Mouse (Mus musculus) thymus, postnatal 14 days (tissue): Measurements from ENCODE around the gene Shisa8.

Experiments used
- DNase-seq: peaks from one replicate; pipeline ENCODE4 v3.0.0; 2021

Shisa8 gene

DNA sequence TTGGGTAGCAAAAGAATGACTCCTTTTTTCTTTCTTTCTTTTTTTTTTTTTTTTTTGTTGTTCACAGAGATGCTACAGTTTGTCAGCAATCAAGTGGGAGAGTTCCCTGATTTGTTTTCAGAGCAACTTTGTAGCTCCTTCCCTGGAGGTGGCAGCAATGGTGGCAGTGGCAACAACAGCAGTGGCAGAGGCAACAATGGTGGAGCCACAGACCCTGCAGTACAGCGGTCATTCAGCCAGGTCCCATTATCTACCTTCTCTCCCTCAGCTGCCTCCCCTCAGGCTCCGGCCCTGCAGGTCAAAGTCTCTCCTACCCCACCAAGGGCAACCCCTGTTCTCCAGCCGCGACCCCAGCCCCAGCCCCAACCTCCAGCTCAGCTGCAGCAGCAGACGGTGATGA, 42.9 kb downstream of the Shisa8 start:
- DNase-seq: no peak

DNA sequence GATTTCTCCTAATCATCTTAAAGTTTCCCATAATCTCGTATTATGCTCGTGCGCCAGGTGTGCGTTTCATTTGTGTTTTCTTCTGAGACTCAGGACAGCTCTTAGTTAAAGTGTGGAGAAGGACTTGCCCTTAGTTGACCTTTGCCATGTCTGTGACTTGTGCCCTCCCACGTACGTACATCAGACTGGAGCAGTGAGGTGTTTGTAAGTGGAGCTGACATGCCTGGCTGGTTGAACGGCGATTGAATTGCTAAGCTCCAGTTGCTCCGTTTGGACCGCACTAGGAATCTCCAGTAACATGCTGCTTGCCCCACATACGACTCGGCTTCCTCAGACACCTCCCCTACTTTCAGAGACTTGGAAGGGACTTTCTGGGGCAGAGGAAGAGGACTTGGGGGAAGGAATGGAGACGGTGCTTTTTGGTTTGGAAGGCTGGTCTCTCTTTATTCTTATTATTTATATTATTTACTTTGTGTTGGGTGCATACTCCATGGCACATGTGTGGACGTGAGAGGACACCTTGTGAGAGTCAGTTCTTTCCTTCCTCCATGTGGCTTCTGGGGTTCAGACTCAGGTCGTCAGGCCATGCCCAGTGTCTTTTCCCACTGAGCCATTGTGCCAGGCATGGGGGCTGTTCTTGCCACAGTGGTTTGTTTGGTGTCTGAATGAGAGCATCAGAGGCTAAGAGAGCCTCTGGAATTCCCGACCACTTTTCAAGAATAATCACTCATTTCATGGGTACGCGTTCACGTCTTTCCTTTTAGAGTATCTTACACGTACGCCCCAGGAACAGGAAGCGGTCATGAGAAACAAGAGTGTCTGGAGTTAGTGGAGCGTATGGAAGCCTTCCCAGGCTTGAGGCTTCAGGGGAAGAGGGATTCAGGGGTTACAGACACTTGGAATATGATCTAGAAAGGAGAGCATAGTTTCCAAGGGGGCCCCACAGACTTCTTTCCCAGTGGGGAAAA, 45.1 kb downstream of the Shisa8 start:
- DNase-seq: no peak

DNA sequence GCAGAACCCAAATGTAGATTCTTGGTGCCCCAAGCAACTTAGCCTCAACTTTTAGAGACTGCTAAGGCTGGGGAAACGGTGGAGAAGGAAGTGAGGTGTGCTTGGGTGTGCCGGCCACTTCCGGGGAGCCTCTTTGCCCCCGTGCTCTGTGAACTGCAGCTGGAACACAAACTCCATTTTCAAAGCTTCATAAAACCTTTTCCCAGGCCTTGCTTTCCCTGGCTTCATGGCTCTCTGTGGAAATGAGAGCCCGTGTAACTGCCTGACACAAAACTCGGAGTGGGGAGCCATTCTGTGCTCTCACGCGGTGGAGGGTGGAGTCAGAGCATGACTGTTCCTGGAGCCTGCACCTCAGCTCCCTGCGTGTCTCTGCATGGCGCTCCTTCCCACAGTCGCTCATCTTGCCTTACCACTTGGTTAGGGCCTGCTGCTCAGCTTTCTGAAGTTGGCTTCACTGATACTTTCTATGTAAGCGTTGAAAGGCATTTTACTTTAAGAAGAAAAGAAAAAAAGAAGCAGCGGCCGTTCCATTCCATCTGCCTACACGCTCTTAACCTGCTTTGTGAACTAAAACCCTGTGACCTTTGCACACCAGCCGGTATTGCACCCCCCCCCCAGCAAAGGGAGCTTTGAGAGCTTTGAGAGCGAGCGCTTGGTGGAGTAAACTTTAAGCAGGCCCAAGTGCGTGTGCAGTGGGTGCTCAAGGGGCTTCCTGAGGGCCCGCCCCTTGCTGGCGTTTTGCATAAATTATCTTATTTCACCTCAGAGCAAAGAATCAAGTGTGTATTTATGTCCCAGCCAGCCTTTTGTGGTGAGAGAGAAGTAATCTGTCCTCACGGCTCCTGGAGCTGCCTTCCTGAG, 46.1 kb downstream of the Shisa8 start:
- DNase-seq: peak; percentile 78

DNA sequence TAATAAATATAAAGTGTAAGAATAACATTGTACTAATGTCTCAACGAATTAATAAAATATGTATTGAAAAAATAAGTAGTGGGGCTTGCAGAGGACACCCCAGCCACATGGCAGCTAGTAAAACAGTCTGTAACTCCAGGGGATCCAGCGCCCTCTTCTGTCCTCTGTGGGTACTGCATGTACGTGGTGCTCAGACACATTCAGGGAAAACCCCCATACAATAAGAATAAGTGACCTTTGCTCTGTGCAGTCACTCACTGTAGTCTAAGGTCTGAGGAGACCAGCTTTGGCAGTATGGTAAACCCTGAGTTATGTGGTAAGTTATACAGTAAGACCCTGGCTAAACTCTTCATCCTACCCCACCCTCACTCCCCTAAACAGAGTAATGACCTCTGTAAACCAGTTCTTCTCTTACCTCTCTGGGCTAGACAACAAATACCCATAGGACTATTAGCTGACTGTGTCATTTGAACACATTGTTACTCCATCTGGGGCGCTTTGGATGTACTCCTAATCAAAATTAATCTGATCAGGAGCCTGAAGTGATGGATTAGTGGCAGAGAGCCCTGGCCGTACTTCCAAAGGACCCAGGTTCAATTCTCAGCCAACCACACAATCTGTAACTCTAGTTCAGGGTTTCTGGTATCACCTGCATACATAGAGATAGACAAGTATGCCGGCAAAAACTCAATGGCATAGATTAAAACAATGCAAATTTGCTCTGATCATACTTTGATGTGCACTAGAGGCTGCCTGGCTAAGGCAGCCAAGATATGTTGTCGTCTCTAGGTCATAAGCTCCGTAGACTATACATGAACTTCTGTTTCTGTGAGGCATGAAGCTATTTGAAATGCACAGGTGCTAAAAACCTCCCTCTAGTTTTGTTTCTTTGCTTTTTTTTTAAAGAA, 47.0 kb downstream of the Shisa8 start:
- DNase-seq: peak; percentile 92

DNA sequence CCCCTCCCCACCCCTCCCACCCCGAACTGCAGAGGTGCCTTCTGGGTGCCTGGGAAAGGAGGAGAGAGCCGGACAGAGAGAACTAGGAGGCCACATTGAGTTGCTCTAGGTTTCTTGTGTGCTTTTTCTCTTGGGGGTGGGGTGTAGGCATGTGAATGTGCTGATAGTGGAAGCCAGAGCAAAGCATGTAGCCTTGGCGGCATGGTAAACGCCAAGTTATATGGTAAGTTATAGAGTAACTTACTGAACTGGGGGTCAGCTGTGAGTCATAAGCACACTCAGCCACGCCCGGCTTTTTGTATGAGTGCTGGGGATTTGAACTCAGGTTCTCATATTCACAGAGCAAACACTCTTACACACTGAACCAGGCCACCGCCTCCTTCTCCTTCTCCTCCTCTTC, 48.1 kb downstream of the Shisa8 start:
- DNase-seq: no peak

DNA sequence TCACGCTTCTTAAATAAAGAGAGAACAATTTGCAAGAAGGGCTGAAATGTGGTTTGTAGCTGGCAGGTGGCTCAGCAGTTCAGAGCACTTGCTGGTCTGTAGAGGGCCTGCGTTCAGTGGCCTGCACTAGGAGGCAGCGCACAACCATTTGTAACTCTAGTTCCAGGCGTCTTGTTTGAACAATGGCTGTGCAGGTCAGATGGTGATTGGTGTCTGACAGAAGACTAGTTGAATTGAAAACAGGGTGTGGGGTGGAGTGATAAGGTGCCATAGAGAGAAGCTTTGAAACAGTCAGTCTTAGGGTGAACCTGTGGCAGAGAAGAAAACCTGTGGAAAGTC, 48.6 kb downstream of the Shisa8 start:
- no peak for DNase-seq

DNA sequence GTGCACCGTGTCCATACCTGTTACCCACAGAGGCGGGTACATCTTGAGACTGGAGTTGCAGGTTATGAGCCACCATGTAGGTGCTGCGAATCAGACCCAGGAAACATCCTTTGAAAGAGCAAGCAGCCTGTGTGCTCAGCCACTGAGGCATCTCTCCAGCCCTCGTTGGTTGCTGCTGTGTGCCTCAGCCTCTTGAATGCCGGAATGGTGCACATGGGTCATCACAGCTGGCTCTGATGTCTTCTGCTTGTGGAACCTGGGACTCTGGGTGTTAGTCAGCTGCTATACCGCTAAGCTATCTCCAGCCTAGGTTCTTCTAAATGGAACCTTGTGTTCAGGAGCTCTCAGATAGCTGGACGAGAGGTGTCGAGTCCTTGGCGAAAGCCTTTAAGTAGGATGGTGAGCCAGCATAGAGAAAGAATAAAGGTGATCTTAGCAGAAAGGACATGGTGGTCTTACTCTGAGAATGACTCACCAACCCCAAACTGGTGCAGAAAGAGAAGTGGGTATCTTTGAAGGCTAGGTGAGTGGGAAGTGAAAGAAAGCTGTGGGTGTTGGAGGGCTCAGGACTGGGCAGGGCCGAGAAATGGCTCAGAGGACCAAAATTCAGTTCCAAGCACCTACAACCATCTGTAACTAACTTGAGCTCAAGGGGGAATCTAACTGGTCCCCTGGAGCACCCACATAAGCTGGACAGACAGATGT, 49.1 kb downstream of the Shisa8 start:
- DNase-seq: no peak

DNA sequence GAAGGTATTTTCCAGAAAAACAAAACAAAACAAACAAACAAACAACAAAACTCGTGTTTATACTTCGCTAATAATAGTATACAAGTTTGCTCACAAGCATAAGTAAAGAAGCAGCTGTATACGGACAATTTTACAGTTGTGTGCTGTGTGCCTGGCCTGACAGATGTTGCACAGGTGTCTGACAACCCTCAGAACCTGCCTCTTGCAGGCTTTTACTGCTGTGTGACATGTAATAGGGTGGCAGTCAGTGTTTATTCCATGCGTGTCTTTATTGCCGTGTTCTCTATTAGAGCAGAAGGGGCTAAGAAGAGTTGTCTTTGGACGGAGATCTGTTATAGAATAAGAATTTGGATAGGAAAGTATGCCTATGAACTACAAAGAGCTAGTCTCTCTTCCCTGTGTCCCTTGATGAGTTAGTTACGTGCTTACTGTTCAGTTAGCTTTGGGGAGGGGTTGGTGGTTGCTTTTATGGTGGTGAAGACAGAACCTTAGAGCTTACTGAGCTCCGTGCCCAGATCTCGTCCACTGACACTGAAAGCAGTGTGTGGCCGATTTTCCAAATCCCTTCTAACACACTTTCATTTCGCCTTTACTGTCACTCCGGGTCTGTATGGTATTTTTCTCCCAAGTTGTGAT, 50.5 kb downstream of the Shisa8 start:
- peak; percentile 53 for DNase-seq

DNA sequence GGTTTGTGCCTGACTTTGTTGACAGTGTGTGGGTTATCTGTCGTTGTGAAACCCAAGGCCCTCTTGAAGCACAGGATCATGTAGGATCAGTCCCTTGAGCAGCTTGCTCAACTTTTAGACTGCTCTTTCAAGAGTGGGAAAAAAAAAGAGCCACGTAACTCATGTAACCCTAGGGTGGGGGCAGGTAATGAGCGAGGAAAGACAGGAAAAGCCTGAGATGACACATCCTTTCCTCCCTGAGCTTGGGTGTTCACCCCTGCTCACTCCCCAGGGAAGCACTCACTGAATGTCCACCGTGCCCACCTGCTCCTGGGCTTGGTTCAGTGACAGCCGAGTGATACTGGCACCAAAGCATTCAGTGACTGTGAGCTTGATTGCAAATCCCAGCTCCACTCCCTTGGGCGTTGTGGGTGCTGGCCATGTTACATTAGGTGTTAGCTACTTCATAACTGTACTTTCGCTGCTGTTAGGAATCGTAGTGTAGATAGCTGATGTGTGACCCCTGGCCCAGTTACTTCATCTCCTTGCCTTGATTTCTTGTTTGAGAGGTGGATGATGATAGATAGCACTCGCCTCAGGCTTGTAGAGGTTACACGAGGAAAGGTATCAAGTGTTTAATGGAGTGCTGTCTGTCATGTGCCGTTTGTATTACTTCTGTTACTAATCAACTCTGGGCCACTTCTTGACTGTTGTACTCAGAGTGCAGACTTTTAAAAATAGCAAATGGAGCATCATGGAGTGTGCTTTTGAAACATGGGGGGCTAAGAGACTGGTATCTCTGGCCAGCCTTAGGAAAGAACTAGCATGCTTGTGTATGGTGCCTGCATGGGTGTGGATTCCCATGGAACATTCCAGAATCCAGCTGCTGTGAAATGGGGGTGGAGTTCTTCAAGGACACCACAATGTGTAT, 51.6 kb downstream of the Shisa8 start:
- DNase-seq: no peak

DNA sequence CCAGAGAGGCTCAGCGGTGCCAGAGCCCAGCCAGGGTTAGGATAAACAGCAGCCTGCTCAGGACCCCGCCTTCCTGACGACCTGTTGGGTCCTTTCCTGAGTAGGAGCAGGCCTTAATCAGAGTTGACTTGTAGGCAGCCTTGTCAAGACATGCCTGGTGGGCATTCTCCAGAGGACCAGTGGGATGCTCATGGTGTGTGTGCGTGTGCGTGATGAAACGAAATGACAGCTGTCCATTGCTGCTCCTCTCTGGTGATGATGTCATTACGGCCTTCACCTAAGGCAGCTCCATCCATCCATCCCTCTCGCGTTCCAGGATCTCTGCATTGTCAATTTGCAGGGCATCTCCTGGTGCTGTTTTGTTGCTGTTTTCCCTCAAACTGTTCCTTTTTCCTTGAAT, 53.1 kb downstream of the Shisa8 start:
- no peak for DNase-seq

DNA sequence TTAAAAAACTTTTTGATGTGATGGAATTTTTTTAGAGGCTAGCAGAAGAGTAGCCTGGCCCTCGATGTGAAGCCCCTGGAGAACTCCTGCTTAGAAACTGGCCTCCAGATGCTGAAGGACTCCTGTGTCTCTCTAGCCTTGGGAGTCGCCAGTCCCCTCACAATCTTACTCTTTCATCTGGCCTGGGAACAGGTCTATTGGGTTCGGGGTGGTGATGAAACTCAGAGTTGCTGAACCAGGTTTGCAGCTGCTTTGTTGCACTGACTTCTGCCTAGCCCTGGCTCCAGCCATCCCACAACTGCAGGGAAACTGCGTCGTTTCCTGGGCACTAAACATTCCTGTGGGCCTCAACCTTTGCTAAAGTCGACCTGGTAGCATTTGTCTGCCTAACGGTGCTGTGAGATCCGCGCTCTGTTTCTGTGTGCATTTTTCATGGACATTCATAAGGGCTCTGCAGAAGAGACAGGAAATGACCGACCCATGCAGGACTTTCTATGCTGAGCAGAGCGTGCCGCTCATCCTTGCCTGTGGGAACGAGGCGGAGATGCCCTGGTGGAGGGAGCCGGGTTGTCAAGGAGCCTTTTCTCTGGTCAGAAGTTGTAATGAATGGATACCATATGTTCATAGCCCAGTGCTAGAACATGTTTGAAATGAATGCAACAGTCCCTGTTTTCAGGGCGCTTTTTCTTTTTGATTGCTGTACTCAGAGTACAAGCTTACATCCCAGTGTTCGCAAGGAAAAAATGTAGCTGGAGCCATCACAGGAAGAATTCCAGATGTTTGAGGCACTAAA, 54.2 kb downstream of the Shisa8 start:
- no peak for DNase-seq

DNA sequence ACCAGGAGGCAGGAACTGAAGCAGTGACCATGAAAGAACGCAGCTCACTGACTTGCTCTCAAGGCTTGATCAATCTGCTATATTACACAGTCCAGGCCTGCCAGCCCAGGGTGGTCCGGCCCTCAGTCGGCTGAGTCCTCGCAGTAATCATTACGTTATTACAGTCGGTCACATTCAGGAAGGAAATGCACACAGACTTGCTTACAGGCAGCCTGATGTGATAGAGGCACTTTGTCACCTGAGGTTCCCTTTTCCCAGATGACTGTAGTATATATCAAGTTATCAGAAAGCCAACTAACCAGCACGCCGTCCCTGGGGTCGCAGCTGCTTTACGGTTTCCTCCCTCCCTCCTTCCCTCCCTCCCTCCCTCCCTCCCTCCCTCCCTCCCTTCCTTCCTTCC, 55.7 kb downstream of the Shisa8 start:
- DNase-seq: no peak

DNA sequence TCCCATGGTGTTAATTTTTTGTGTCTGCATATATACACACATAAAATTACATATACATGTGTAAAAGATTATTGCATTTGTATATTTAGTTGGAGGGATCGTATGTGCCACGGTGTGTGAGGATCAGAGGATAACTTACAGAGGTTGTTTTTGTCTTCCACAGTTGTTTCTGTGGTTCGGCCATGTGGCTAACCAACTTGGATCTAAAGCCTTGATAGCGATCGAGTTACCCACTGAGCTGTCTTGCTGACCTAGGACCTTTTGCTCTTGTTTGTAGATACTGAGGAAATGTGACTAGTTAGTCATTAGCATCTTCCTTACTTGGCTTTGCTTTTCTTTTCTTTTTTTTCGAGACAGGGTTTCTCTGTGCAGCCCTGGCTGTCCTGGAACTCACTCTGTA, 56.3 kb downstream of the Shisa8 start:
- DNase-seq: no peak
